Mouse (Mus musculus) kidney, adult 2 months (tissue): ENCODE results near the gene Olfr164.

ENCODE experiments used
- CTCF ChIP-seq: fragments of 200-500 bp; conservative IDR thresholded peaks from 2 replicates; pipeline ENCODE4 v1.5.1; 2011; ENCODE audit warnings: low read depth, mild to moderate bottlenecking, control low read depth, low read length, moderate library complexity, mixed read lengths; ENCODE audit not compliant: insufficient read depth, insufficient read length
- POLR2A ChIP-seq: fragments of 200-500 bp; IDR thresholded peaks from one replicate; pipeline ENCODE4 v1.6.1; 2011; ENCODE audit warnings: low read depth, low read length, control low read depth

GRCm38 (mm10) chr16:19240792-19241538, 72.9 kb downstream of the Olfr164 start:
- TF ChIP-seq CTCF, result no peak
- TF ChIP-seq POLR2A, result no peak
